Mouse (Mus musculus): ENCODE measurements at regions not wholly inside any gene's neighbourhood (a gene's known extent, or its start where the extent isn't known, plus 50 kb on each side); places are given as distances from the start of the nearest gene placed in this dataset.
A peak's percentile ranks its signal among the peaks of the same experiment; 100 is the strongest.

DNA sequence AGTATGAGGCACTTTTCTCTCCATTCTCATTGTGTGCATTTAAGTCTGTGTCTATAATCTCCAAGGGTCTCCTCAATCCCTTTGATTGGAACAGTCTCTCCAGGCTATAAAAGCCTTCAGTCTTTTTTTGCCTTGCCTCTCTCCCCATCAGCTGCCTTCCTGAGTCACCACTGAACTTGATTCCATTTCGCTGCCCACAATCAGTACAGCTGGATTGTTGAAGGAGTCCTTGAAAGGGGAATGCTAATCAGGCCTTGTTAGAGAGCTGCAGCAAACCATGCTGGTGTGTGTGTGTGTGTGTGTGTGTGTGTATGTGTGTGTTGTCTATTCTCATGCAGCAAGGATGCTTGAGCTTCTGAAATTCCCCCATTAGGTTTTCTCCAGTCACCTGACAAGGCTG, 129.3 kb upstream of the Parp11 start:
- DNase-seq, result no peak

DNA sequence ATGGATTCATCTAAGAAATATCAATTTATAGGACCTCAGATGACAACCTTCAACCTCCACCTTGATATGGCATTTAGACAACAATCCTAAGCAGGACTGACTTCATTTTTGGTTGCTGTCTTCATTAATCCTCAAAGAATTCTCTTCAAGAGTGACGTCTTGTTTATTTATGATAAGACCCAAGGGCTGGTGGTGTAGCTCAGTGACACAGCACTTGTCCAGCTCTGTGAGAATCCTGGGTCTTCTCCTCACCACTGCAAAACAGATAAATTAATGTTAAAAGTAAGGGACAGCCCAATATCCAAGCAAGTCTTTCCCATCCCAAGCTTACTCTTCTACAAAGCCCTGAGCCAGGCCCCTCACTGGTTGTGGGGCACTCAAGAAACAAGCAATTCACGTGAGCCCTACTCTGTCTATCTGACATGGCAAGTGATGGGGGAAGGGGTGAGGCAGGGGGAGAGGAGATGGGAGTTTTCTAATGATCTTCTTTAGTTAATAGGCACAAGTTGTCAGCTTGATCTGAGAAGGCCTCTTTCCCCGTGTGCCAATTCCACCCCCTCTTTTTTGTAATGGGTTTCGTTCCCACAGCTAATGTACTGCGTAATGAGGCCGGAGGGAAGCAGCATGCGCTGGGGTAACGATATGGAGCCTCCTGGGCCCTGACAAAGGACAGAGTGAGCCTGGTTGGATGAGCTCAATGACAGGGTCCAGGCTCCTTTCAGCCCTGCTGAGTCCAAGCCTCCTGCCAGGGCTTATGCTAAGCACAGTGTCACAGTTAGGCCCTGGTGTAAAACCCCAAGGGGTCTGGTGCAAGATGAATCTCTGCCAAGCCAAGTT, 127.7 kb upstream of the Parp11 start:
- DNase-seq, result no peak

DNA sequence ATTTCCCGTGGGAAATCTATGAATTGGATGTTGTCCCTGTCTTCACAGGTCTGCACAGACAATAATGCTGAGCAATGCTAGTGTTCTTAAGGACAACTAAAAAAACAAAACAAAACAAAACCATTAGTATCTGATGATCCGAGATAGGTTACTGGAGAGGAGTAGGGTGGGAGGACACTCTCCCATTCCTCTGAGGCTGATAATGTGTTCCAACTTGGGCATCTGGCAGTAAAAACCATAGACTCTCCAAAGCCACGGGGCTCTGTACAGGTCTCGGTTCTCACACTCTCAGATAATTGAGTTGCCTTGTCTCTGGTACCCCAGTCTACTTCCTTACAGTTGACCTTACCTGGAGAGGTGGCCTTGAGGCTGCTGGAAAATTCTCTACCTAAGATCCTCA, 126.0 kb upstream of the Parp11 start:
- no peak for DNase-seq

DNA sequence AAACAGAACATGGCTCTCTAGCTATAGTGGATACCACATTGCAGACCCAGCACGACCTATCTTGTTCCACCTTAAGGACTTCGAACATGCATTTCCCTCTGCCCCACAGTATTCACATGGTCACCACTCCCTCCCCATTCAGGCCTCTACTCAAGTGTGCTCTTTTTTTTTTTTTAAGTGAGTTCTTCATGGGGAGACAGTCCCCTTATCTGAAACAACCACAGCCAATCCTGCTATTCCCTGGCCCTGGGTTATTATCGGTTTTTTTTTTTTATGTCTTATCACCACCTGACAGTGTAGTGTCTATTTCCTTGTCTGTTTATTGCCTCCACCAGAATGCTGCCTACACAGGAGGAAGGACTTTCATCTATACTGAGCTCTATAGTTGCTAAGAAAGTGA, 125.6 kb upstream of the Parp11 start:
- no peak for DNase-seq

DNA sequence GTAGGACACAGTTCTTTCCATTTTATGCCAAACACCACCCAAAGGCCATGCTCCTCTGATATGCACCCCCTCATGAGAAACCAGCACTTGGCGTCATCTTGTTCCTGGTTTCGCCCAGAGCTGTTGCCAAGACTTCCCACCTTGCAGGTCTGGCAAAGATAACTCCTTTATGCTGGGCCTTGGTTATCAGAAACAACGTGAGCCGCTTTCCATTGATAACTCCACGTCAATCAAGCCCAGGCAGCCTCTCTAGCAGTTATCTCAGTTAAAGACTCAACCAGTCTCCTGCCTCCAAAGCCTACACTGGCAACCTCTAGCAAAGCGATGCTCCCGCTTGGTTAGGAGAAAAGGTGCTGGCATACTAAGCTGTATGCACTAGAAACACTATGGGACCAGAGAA, 124.2 kb upstream of the Parp11 start:
- DNase-seq, result no peak

- DNase-seq, result peak; percentile 81
Observed at GRCm38 (mm10) chr6:127324984-127325383, 121.7 kb upstream of the Parp11 start.

- DNase-seq, result no peak
Observed at GRCm38 (mm10) chr6:127325596-127326332, 120.9 kb upstream of the Parp11 start.

GRCm38 (mm10) chr6:127326333-127326729, 120.3 kb upstream of the Parp11 start:
- DNase-seq, result no peak

DNA sequence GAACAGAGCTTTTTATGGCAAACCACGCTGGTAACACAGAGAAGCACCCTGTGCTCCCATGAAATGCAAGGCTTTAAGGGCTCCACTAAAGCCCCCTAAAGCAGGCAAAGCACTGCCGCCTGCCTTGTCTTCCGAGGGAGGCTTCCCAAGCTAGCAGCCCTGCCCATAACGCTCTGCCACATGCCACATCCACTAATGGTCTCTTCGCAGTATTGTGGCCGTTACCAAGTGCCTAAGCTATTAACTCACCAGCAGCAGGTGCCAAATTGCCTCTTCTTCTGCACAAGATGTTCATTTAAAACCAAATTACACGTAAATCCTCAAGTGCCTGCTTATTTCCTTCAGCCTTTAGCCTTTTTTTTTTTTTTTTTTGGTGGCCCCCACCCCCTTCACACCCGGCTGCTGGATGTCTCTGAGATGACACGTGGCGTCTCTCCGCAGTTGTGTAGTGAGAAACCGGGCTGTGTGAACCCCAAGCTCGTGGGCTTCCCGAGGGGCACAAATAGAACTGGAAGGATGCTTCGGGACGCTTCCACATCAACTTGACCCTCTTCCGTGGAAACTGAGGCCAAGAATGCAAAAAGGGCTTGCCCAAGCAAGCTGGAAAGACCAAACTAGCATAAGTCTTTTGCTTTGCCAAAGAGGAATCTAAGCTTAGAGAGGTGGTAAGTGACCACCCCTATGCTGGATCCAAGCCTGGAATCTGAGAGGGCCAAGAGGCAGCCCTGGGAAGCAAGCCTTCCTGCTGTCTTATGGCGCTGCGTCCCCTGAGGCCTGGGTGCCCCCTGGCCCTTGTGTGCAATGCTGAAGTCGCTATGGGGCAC, 117.2 kb upstream of the Parp11 start:
- no peak for DNase-seq

- peak; percentile 83 for DNase-seq
Observed at GRCm38 (mm10) chr6:127330015-127330705, 116.5 kb upstream of the Parp11 start.

GRCm38 (mm10) chr6:127331091-127331490, 115.5 kb upstream of the Parp11 start:
- peak; percentile 28 for DNase-seq

DNA sequence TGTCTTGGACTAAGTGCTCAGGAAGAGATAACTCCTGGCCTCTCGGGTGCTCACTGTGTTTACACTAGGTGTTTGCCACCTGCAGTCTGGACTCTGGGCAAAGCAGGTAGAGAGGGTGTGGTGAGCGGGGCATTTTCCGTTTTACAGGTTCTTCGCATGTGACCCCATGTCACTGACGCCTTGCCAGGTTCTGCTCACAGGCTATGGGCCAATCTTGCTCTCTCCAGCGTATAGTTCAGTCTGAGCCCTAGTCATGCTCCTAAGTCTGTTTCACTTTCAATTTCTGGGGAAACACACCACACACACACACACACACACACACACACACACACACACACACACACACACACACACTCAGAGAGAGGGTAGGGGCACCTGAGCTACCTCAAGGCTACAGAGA, 112.4 kb upstream of the Parp11 start:
- DNase-seq, result no peak

- DNase-seq, result no peak
Observed at GRCm38 (mm10) chr6:127335462-127335886, 111.2 kb upstream of the Parp11 start.

GRCm38 (mm10) chr6:127335996-127336660, 110.5 kb upstream of the Parp11 start:
- no peak for DNase-seq

- DNase-seq, result no peak
Observed at GRCm38 (mm10) chr6:127336681-127337397, 109.8 kb upstream of the Parp11 start.

- DNase-seq, result no peak
Observed at GRCm38 (mm10) chr6:127337398-127337871, 109.2 kb upstream of the Parp11 start.

GRCm38 (mm10) chr6:127338412-127338811, 108.2 kb upstream of the Parp11 start:
- no peak for DNase-seq

DNA sequence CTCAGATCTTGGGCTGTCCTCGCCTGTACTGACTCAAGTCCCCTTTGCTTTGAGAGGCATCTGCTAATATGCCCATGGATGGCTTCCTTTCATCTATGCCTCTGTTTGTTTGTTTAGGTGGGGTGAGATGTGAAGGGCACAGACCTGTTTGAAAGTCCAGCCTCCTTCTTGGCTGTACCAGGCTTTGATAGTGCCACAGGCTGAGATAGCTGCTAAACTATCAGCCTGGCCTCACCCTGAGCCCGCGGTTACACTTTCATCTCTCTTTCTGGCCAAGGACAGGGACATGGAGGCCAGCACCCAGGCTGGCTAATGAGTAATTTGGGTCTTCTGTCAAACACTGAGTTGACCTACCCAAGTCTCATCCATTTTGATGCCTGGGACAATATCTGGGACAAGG, 105.0 kb upstream of the Parp11 start:
- no peak for DNase-seq

- no peak for DNase-seq
Observed at GRCm38 (mm10) chr6:127348770-127349409, 97.8 kb upstream of the Parp11 start.

- no peak for DNase-seq
Observed at GRCm38 (mm10) chr6:127349479-127350110, 97.0 kb upstream of the Parp11 start.

All from lung, postnatal 14 days (tissue).